Mouse (Mus musculus): ENCODE data around the gene Snx4. TPM values are rescaled to one million over a fixed set of nuclear protein-coding genes. Genes with fewer than 3 reads are reported as not detected.

The Snx4 gene
- polyA plus RNA-seq, 1 experiment from 2014 or later = 75.4 TPM

GRCm38 (mm10) chr16:33259824-33260223 is 8.6 kb downstream of the Snx4 start:
- WGBS = 91% methylated on average over 3 of the region's 3 CpGs
- DNase-seq (ENCODE audit: low spot score) = no peak
- H3K27ac ChIP-seq (ENCODE audit: low read depth, low read length) = no peak overlapping the region
- H3K4me1 ChIP-seq (ENCODE audit: control insufficient read depth, insufficient read depth, low read length) = no peaks in the 10 kb centered on the region
- H3K4me2 ChIP-seq (ENCODE audit: low read depth) = no peak overlapping the region
- no peaks in the 10 kb centered on the region for H3K9me3 ChIP-seq (ENCODE audit: control insufficient read depth, low read length)
- H3K36me3 ChIP-seq (ENCODE audit: control insufficient read depth, insufficient read depth, low read length) = 0 out of 2 replicates have a peak, but pooled peaks cover 2% of the 10 kb centered on the region
- H3K9ac ChIP-seq (ENCODE audit: low read length) = no peak overlapping the region
- H3K27me3 ChIP-seq (ENCODE audit: control insufficient read depth, insufficient read depth, low read length) = no peaks in the 10 kb centered on the region
- H3K4me3 ChIP-seq (ENCODE audit: low read depth, low read length) = no peak overlapping the region
- ATAC-seq (ENCODE audit: insufficient read depth, low FRiP score, low TSS enrichment) = no peak

- Histone ChIP-seq H3K36me3 (ENCODE audit: control insufficient read depth, insufficient read depth, low read length) (peaks cover 2% of the 10 kb centered on the region; the same call in 1 of the 2 replicates), H3K4me2 (ENCODE audit: low read depth) (no peak overlapping the region), H3K4me1 (ENCODE audit: control insufficient read depth, insufficient read depth, low read length) (no peaks in the 10 kb centered on the region), H3K4me3 (ENCODE audit: low read depth, low read length) (no peak overlapping the region), H3K27ac (ENCODE audit: low read depth, low read length) (no peak overlapping the region), H3K9ac (ENCODE audit: low read length) (no peak overlapping the region), H3K9me3 (ENCODE audit: control insufficient read depth, low read length) (no peaks in the 10 kb centered on the region), H3K27me3 (ENCODE audit: control insufficient read depth, insufficient read depth, low read length) (no peaks in the 10 kb centered on the region)
- 94% methylated on average over 8 of the region's 8 CpGs for WGBS
- DNase-seq (ENCODE audit: low spot score) (no peak), ATAC-seq (ENCODE audit: insufficient read depth, low FRiP score, low TSS enrichment) (no peak)
Measured at GRCm38 (mm10) chr16:33260825-33261224, 9.6 kb downstream of the Snx4 start.

GRCm38 (mm10) chr16:33261584-33262061 is 10.4 kb downstream of the Snx4 start:
- H3K36me3 ChIP-seq (ENCODE audit: control insufficient read depth, insufficient read depth, low read length) = peaks cover 2% of the 10 kb centered on the region; the same call in 1 of the 2 replicates
- no peaks in the 10 kb centered on the region for H3K9me3 ChIP-seq (ENCODE audit: control insufficient read depth, low read length)
- ATAC-seq (ENCODE audit: insufficient read depth, low FRiP score, low TSS enrichment) (no peak), DNase-seq (ENCODE audit: low spot score) (no peak)
- H3K27me3 ChIP-seq (ENCODE audit: control insufficient read depth, insufficient read depth, low read length) = no peaks in the 10 kb centered on the region
- H3K9ac ChIP-seq (ENCODE audit: low read length) = no peak overlapping the region
- H3K27ac ChIP-seq (ENCODE audit: low read depth, low read length) = no peak overlapping the region
- no peak overlapping the region for H3K4me2 ChIP-seq (ENCODE audit: low read depth)
- H3K4me3 ChIP-seq (ENCODE audit: low read depth, low read length) = no peak overlapping the region
- H3K4me1 ChIP-seq (ENCODE audit: control insufficient read depth, insufficient read depth, low read length) = no peaks in the 10 kb centered on the region
- 93% methylated on average over 2 of the region's 2 CpGs for WGBS

- H3K27ac ChIP-seq (ENCODE audit: low read depth, low read length) = no peak overlapping the region
- no peak for DNase-seq (ENCODE audit: low spot score)
- ATAC-seq (ENCODE audit: insufficient read depth, low FRiP score, low TSS enrichment) = no peak
Measured at GRCm38 (mm10) chr16:33262096-33262495, 10.9 kb downstream of the Snx4 start.

GRCm38 (mm10) chr16:33267616-33268253 is 16.5 kb downstream of the Snx4 start:
- Histone ChIP-seq H3K4me2 (ENCODE audit: low read depth) (no peak overlapping the region), H3K9ac (ENCODE audit: low read length) (no peak overlapping the region), H3K36me3 (ENCODE audit: control insufficient read depth, insufficient read depth, low read length) (peaks cover 6% of the 10 kb centered on the region; the same call in 1 of the 2 replicates), H3K4me1 (ENCODE audit: control insufficient read depth, insufficient read depth, low read length) (no peaks in the 10 kb centered on the region), H3K27ac (ENCODE audit: low read depth, low read length) (no peak overlapping the region), H3K9me3 (ENCODE audit: control insufficient read depth, low read length) (no peaks in the 10 kb centered on the region), H3K27me3 (ENCODE audit: control insufficient read depth, insufficient read depth, low read length) (no peaks in the 10 kb centered on the region), H3K4me3 (ENCODE audit: low read depth, low read length) (no peak overlapping the region)
- DNase-seq (ENCODE audit: low spot score) = no peak
- no peak for ATAC-seq (ENCODE audit: insufficient read depth, low FRiP score, low TSS enrichment)
- 94% methylated on average over 9 of the region's 9 CpGs for WGBS

More at GRCm38 (mm10) chr16:33262096-33262495, 10.9 kb downstream of the Snx4 start:
- no peak overlapping the region for H3K9ac ChIP-seq (ENCODE audit: low read length)
- no peak overlapping the region for H3K4me2 ChIP-seq (ENCODE audit: low read depth)
- H3K4me3 ChIP-seq (ENCODE audit: low read depth, low read length) = no peak overlapping the region
- no peaks in the 10 kb centered on the region for H3K27me3 ChIP-seq (ENCODE audit: control insufficient read depth, insufficient read depth, low read length)
- 93% methylated on average over 1 of the region's 1 CpGs for WGBS
- peaks cover 2% of the 10 kb centered on the region; the same call in 1 of the 2 replicates for H3K36me3 ChIP-seq (ENCODE audit: control insufficient read depth, insufficient read depth, low read length)
- H3K9me3 ChIP-seq (ENCODE audit: control insufficient read depth, low read length) = no peaks in the 10 kb centered on the region
- no peaks in the 10 kb centered on the region for H3K4me1 ChIP-seq (ENCODE audit: control insufficient read depth, insufficient read depth, low read length)

- Histone ChIP-seq H3K4me2 (ENCODE audit: low read depth) (no peak overlapping the region), H3K9ac (ENCODE audit: low read length) (no peak overlapping the region), H3K4me3 (ENCODE audit: low read depth, low read length) (no peak overlapping the region), H3K27me3 (ENCODE audit: control insufficient read depth, insufficient read depth, low read length) (no peaks in the 10 kb centered on the region), H3K27ac (ENCODE audit: low read depth, low read length) (no peak overlapping the region), H3K4me1 (ENCODE audit: control insufficient read depth, insufficient read depth, low read length) (no peaks in the 10 kb centered on the region), H3K36me3 (ENCODE audit: control insufficient read depth, insufficient read depth, low read length) (peaks cover 4% of the 10 kb centered on the region; the same call in 1 of the 2 replicates), H3K9me3 (ENCODE audit: control insufficient read depth, low read length) (no peaks in the 10 kb centered on the region)
- DNase-seq (ENCODE audit: low spot score) (no peak), ATAC-seq (ENCODE audit: insufficient read depth, low FRiP score, low TSS enrichment) (no peak)
- 89% methylated on average over 4 of the region's 4 CpGs for WGBS
Measured at GRCm38 (mm10) chr16:33271824-33272223, 20.6 kb downstream of the Snx4 start.

- no peaks in the 10 kb centered on the region for H3K4me1 ChIP-seq (ENCODE audit: control insufficient read depth, insufficient read depth, low read length)
- DNase-seq (ENCODE audit: low spot score) (no peak), ATAC-seq (ENCODE audit: insufficient read depth, low FRiP score, low TSS enrichment) (no peak)
- H3K36me3 ChIP-seq (ENCODE audit: control insufficient read depth, insufficient read depth, low read length) = peaks cover under 1% of the 10 kb centered on the region; the same call in 1 of the 2 replicates
- WGBS = 86% methylated on average over 1 of the region's 1 CpGs
- no peak overlapping the region for H3K9ac ChIP-seq (ENCODE audit: low read length)
- H3K9me3 ChIP-seq (ENCODE audit: control insufficient read depth, low read length) = no peaks in the 10 kb centered on the region
- H3K27me3 ChIP-seq (ENCODE audit: control insufficient read depth, insufficient read depth, low read length) = no peaks in the 10 kb centered on the region
- H3K27ac ChIP-seq (ENCODE audit: low read depth, low read length) = no peak overlapping the region
- no peak overlapping the region for H3K4me2 ChIP-seq (ENCODE audit: low read depth)
- H3K4me3 ChIP-seq (ENCODE audit: low read depth, low read length) = no peak overlapping the region
Measured at GRCm38 (mm10) chr16:33283079-33283478, 31.8 kb downstream of the Snx4 start.

GRCm38 (mm10) chr16:33288536-33288935 is 37.3 kb downstream of the Snx4 start:
- ATAC-seq (ENCODE audit: insufficient read depth, low FRiP score, low TSS enrichment) (no peak), DNase-seq (ENCODE audit: low spot score) (no peak)
- Histone ChIP-seq H3K9ac (ENCODE audit: low read length) (no peak overlapping the region), H3K27ac (ENCODE audit: low read depth, low read length) (no peak overlapping the region), H3K27me3 (ENCODE audit: control insufficient read depth, insufficient read depth, low read length) (no peaks in the 10 kb centered on the region), H3K36me3 (ENCODE audit: control insufficient read depth, insufficient read depth, low read length) (peaks cover 22% of the 10 kb centered on the region), H3K4me1 (ENCODE audit: control insufficient read depth, insufficient read depth, low read length) (no peaks in the 10 kb centered on the region), H3K9me3 (ENCODE audit: control insufficient read depth, low read length) (0 out of 2 replicates have a peak, but pooled peaks cover 4% of the 10 kb centered on the region), H3K4me3 (ENCODE audit: low read depth, low read length) (no peak overlapping the region), H3K4me2 (ENCODE audit: low read depth) (no peak overlapping the region)
- WGBS = 75% methylated on average over 9 of the region's 9 CpGs

GRCm38 (mm10) chr16:33289981-33290380 is 38.7 kb downstream of the Snx4 start:
- H3K4me2 ChIP-seq (ENCODE audit: low read depth) = no peak overlapping the region
- H3K9ac ChIP-seq (ENCODE audit: low read length) = no peak overlapping the region
- peaks cover 30% of the 10 kb centered on the region for H3K36me3 ChIP-seq (ENCODE audit: control insufficient read depth, insufficient read depth, low read length)
- H3K4me3 ChIP-seq (ENCODE audit: low read depth, low read length) = no peak overlapping the region
- H3K9me3 ChIP-seq (ENCODE audit: control insufficient read depth, low read length) = 0 out of 2 replicates have a peak, but pooled peaks cover 4% of the 10 kb centered on the region
- H3K4me1 ChIP-seq (ENCODE audit: control insufficient read depth, insufficient read depth, low read length) = no peaks in the 10 kb centered on the region
- H3K27ac ChIP-seq (ENCODE audit: low read depth, low read length) = no peak overlapping the region
- WGBS = 94% methylated on average over 7 of the region's 7 CpGs
- ATAC-seq (ENCODE audit: insufficient read depth, low FRiP score, low TSS enrichment) (no peak), DNase-seq (ENCODE audit: low spot score) (no peak)
- no peaks in the 10 kb centered on the region for H3K27me3 ChIP-seq (ENCODE audit: control insufficient read depth, insufficient read depth, low read length)

Measured in neural tube, embryonic 11.5 days (tissue).